Mouse (Mus musculus): Measurements from ENCODE around the gene Gm21188. TPM values are rescaled to one million over a fixed set of nuclear protein-coding genes. Genes with fewer than 3 reads are reported as not detected.
"Not testable (repeated sequence)": the region's sequence is repeated elsewhere in the genome, so short reads cannot be mapped to it uniquely, and the experiment has no call there.

The Gm21188 gene
- not detected in 2 replicates for polyA plus RNA-seq (2014; fragmentation: Nextera tagmentation; extraction: Ambion mirVana)

GRCm38 (mm10) chr13:120052085-120052484 is at the start of gene Gm21188:
Gene Gm21188, minus strand, starts transcription at chr13:120052194.
- H3K4me1 ChIP-seq (ENCODE audit: control insufficient read depth, insufficient read depth, low read length); H3K27ac ChIP-seq (ENCODE audit: low read length); H3K9me3 ChIP-seq (ENCODE audit: control insufficient read depth, low read depth, low read length); H3K4me2 ChIP-seq (replicated peaks; ENCODE audit: low read depth, low read length); H3K4me3 ChIP-seq (ENCODE audit: low read depth, low read length); ATAC-seq (ENCODE audit: insufficient number of reproducible peaks, insufficient read depth, low FRiP score, low read depth); H3K9ac ChIP-seq (replicated peaks; ENCODE audit: low read depth, low read length); H3K27me3 ChIP-seq (ENCODE audit: control insufficient read depth, insufficient read depth, low read length); H3K36me3 ChIP-seq (ENCODE audit: control insufficient read depth, insufficient read depth, low read length): not testable (repeated sequence)

GRCm38 (mm10) chr13:120099327-120099726 is 47.3 kb upstream of the Gm21188 start:
- H3K9ac ChIP-seq (replicated peaks; ENCODE audit: low read depth, low read length); ATAC-seq (ENCODE audit: insufficient number of reproducible peaks, insufficient read depth, low FRiP score, low read depth); H3K27me3 ChIP-seq (ENCODE audit: control insufficient read depth, insufficient read depth, low read length); H3K9me3 ChIP-seq (ENCODE audit: control insufficient read depth, low read depth, low read length); H3K4me1 ChIP-seq (ENCODE audit: control insufficient read depth, insufficient read depth, low read length); H3K4me2 ChIP-seq (replicated peaks; ENCODE audit: low read depth, low read length); H3K4me3 ChIP-seq (ENCODE audit: low read depth, low read length); H3K36me3 ChIP-seq (ENCODE audit: control insufficient read depth, insufficient read depth, low read length); H3K27ac ChIP-seq (ENCODE audit: low read length): not testable (repeated sequence)
- WGBS = no CpG with 5 or more reads among the region's 5 CpGs

- not testable (repeated sequence) for H3K4me3 ChIP-seq (ENCODE audit: low read depth, low read length); H3K9ac ChIP-seq (replicated peaks; ENCODE audit: low read depth, low read length); H3K27me3 ChIP-seq (ENCODE audit: control insufficient read depth, insufficient read depth, low read length); H3K9me3 ChIP-seq (ENCODE audit: control insufficient read depth, low read depth, low read length); H3K27ac ChIP-seq (ENCODE audit: low read length); H3K4me1 ChIP-seq (ENCODE audit: control insufficient read depth, insufficient read depth, low read length); H3K36me3 ChIP-seq (ENCODE audit: control insufficient read depth, insufficient read depth, low read length); H3K4me2 ChIP-seq (replicated peaks; ENCODE audit: low read depth, low read length)
- peak; percentile 28; the same call in 1 of the 2 replicates for ATAC-seq (ENCODE audit: insufficient number of reproducible peaks, insufficient read depth, low FRiP score, low read depth)
- 2% methylated on average over 5 of the region's 13 CpGs for WGBS
Observed at GRCm38 (mm10) chr13:120096938-120097256, 44.9 kb upstream of the Gm21188 start.

DNA sequence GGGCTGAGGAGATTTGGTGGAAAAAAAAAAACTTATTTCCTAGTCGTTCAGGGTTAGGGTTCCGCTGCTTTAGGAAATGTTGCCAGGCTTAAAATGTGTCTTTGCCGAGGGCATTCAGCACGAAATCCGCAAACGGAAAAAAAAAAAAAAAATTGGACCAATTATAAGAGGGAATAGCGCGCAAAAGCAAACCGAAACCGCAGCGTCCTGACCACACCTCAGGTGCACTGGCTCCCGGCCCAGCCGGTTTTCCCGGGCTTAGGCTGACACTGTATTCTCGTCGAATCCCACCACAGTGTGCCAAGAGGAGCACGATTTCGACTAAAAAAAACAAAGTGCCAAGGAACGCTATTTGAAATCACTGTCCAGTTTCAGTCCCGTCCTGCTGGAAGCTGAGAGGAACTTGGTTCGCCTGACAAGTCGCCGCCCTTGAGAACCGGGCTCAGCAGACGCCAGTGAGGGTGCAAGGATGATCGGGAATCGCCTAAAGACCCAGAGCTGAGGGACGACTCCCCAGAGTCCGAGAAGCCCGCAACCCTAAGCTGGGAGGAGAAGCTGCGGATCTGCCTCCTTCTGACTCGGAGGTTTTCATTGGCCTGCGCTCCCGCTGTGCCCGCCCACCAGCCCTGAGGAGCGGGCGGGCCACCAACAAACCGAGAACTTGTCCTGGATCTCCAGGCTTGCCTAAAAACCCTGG is 44.4 kb upstream of the Gm21188 start:
- H3K4me3 ChIP-seq (ENCODE audit: low read depth, low read length); H3K4me1 ChIP-seq (ENCODE audit: control insufficient read depth, insufficient read depth, low read length); H3K4me2 ChIP-seq (replicated peaks; ENCODE audit: low read depth, low read length); H3K9me3 ChIP-seq (ENCODE audit: control insufficient read depth, low read depth, low read length); H3K9ac ChIP-seq (replicated peaks; ENCODE audit: low read depth, low read length); H3K36me3 ChIP-seq (ENCODE audit: control insufficient read depth, insufficient read depth, low read length); H3K27me3 ChIP-seq (ENCODE audit: control insufficient read depth, insufficient read depth, low read length); H3K27ac ChIP-seq (ENCODE audit: low read length): not testable (repeated sequence)
- WGBS = under 1% methylated on average over 24 of the region's 38 CpGs
- peak; percentile 77 for ATAC-seq (ENCODE audit: insufficient number of reproducible peaks, insufficient read depth, low FRiP score, low read depth)

DNA sequence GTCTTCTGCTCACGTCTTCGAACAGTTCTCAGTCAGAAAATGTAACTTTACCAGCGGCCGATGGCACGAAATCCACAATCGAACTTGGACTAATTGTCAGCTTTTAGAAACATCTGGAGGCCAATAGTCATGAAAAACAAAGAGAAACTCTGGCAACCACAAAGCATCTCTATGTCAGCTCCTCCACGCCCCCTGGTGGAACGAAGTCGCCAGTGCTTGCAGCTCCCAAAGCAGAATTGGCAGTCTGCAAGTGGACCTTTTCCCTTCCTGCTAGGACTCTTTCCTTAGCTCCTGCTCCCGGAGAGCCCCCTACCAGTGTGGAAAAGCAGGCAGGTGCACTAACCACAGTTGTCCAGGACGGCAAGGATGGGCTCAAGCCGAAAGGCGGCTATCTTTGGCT is 41.0 kb upstream of the Gm21188 start:
- not testable (repeated sequence) for H3K4me3 ChIP-seq (ENCODE audit: low read depth, low read length); H3K27me3 ChIP-seq (ENCODE audit: control insufficient read depth, insufficient read depth, low read length); H3K4me1 ChIP-seq (ENCODE audit: control insufficient read depth, insufficient read depth, low read length); H3K4me2 ChIP-seq (replicated peaks; ENCODE audit: low read depth, low read length); H3K9me3 ChIP-seq (ENCODE audit: control insufficient read depth, low read depth, low read length); H3K9ac ChIP-seq (replicated peaks; ENCODE audit: low read depth, low read length); H3K27ac ChIP-seq (ENCODE audit: low read length); H3K36me3 ChIP-seq (ENCODE audit: control insufficient read depth, insufficient read depth, low read length)
- 0 out of 2 replicates have a peak, but pooled peaks have one; percentile 29 for ATAC-seq (ENCODE audit: insufficient number of reproducible peaks, insufficient read depth, low FRiP score, low read depth)
- no CpG with 5 or more reads among the region's 13 CpGs for WGBS

DNA sequence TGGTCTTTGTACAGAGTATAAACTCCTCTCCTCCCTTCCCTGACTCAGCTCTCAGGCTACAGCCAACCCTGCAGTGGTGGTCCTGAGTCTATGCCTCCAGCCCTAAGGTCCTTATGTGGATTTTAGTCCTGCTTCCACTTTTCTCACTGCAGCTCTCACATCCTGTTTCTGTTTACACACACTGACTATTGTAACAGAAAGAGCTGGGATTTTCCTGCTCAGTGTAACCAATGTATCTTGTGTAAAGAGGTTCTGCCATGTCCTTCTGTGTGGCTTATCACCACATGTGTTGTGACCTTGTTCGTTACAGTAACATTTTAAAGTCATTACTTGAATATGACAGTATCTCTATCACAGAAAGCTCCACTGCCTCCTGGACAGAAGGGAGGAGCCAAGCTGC is 27.6 kb upstream of the Gm21188 start:
- H3K4me2 ChIP-seq (replicated peaks; ENCODE audit: low read depth, low read length); H3K4me1 ChIP-seq (ENCODE audit: control insufficient read depth, insufficient read depth, low read length); ATAC-seq (ENCODE audit: insufficient number of reproducible peaks, insufficient read depth, low FRiP score, low read depth); H3K9ac ChIP-seq (replicated peaks; ENCODE audit: low read depth, low read length); H3K4me3 ChIP-seq (ENCODE audit: low read depth, low read length); H3K27ac ChIP-seq (ENCODE audit: low read length); H3K27me3 ChIP-seq (ENCODE audit: control insufficient read depth, insufficient read depth, low read length); H3K9me3 ChIP-seq (ENCODE audit: control insufficient read depth, low read depth, low read length); H3K36me3 ChIP-seq (ENCODE audit: control insufficient read depth, insufficient read depth, low read length): not testable (repeated sequence)
- no CpG with 5 or more reads among the region's 1 CpGs for WGBS

DNA sequence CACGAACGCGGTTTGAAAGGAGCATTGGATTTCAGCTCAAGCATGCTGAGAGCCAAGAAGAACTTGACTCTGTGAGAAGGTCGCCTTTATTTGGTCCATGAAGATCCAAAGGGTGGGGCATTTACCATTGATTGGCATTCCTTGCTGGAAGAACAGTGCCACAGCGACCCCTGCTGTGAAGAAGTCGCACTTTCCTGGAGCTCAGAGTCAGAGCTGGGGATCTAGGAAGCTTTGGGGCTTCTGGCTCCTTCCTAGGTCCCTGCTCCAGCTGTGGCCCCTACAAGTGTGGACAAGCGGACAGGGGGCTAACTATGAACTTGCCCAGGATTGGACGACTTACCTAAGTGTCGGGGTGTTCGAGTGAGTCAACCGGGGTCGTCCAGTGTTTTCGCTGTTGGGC is 18.9 kb upstream of the Gm21188 start:
- H3K4me1 ChIP-seq (ENCODE audit: control insufficient read depth, insufficient read depth, low read length); H3K27me3 ChIP-seq (ENCODE audit: control insufficient read depth, insufficient read depth, low read length); H3K9ac ChIP-seq (replicated peaks; ENCODE audit: low read depth, low read length); H3K36me3 ChIP-seq (ENCODE audit: control insufficient read depth, insufficient read depth, low read length); H3K4me3 ChIP-seq (ENCODE audit: low read depth, low read length); ATAC-seq (ENCODE audit: insufficient number of reproducible peaks, insufficient read depth, low FRiP score, low read depth); H3K9me3 ChIP-seq (ENCODE audit: control insufficient read depth, low read depth, low read length); H3K4me2 ChIP-seq (replicated peaks; ENCODE audit: low read depth, low read length); H3K27ac ChIP-seq (ENCODE audit: low read length): not testable (repeated sequence)
- WGBS = no CpG with 5 or more reads among the region's 13 CpGs

DNA sequence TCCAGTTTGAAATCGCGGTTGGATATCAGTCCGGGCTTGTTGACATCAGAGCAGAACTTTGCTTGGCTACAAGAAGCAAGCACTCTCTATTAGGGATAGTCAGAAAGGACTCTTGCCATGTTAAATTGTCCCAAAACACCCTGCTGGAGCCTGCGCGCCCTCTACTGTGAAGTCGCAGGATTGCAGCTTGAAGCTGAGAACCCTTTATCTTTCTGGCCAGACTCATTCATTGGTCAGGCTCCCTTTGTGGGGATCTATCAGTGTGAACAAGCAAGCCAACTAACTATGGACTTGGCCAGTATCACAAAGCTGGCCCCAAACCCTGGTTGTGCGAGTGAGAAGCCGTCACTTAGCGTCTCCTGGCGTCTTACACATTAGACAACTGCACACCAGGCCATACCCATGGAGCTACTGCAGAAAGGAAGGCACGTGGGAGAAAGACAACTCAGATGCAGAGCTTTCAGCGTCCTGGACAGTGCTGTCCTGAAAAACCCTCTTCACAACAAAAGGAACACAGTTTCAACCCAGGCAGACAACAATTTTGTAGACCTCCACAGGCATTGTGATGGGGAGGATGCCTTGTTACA is 18.1 kb upstream of the Gm21188 start:
- not testable (repeated sequence) for H3K36me3 ChIP-seq (ENCODE audit: control insufficient read depth, insufficient read depth, low read length); H3K27ac ChIP-seq (ENCODE audit: low read length); H3K4me2 ChIP-seq (replicated peaks; ENCODE audit: low read depth, low read length); H3K27me3 ChIP-seq (ENCODE audit: control insufficient read depth, insufficient read depth, low read length); H3K9ac ChIP-seq (replicated peaks; ENCODE audit: low read depth, low read length); ATAC-seq (ENCODE audit: insufficient number of reproducible peaks, insufficient read depth, low FRiP score, low read depth); H3K9me3 ChIP-seq (ENCODE audit: control insufficient read depth, low read depth, low read length); H3K4me3 ChIP-seq (ENCODE audit: low read depth, low read length); H3K4me1 ChIP-seq (ENCODE audit: control insufficient read depth, insufficient read depth, low read length)
- WGBS = no CpG with 5 or more reads among the region's 12 CpGs
